Comparison of ENCODE assay signal across 17 mouse cellular contexts in the genomic region with DNA sequence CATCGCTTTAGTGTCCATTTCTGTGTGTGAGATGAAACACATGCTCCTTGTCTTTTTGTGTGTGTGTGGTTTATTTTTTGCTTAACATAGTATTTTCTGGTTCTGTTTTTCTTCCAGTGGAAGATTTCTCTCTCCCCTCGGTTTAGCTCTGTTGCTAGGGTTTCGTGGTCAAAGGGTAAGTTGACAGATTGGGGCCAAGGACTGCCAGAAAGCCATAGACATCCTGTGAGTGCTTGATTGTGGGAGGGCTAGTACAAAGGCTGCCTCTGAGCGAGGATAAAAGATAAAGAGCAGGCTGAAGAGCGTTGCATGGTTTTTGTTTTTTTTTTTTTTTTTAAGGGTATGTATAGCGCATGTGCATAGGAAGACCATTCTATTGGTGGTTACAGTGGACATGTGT.
A peak's percentile ranks its signal among the peaks of the same experiment; 100 is the strongest.
DNase-seq lines count a peak whose midpoint lies in the region; ATAC-seq and TF ChIP-seq lines count a peak whose summit lies in the region.
"Had no signal": no experiment of that assay in that cellular context is flagged by ENCODE, and none has a peak within 500 bp of the region (broad histone marks: within the 10 kb centered on the region; RNA-seq: fewer than 3 reads in every experiment).

No protein-coding gene starts in this region.

- ATAC-seq in hindbrain, postnatal 0 days, result peak; percentile 67; the same call in 1 of the 2 replicates
- ATAC-seq in hindbrain, embryonic 16.5 days, result no peak
- no peak for ATAC-seq in kidney, postnatal 0 days (replicated peaks; ENCODE audit: low FRiP score, low read depth)
- ATAC-seq: midbrain, embryonic 13.5 days had no signal

- no peaks in the 10 kb centered on the region for H3K4me1 ChIP-seq in hindbrain, postnatal 0 days (ENCODE audit: insufficient read depth, low read length)
- no peaks in the 10 kb centered on the region; the same call in 1 of the 2 replicates for H3K4me1 ChIP-seq in hindbrain, embryonic 16.5 days (ENCODE audit: control insufficient read depth, insufficient read depth, low read depth, low read length)
- H3K4me1 ChIP-seq in kidney, postnatal 0 days (replicated peaks; ENCODE audit: insufficient read depth, low read length), result no peaks in the 10 kb centered on the region
- H3K4me1 ChIP-seq: embryonic facial prominence, embryonic 15.5 days; forebrain, embryonic 12.5 days; heart, embryonic 15.5 days had no signal

- peak; percentile 56 to 83 for DNase-seq in adrenal gland, adult (ENCODE audit: inconsistent age in 2 of 2, low spot score in 1 of 2)
- no peak for DNase-seq in adrenal gland, postnatal 4 days (ENCODE audit: low spot score in 2 of 2)
- peak; percentile 9 for DNase-seq in hindbrain, postnatal 0 days (ENCODE audit: low spot score)
- DNase-seq in adrenal gland, postnatal 36 days, result peak; percentile 34 to 53
- DNase-seq in kidney, postnatal 0 days (ENCODE audit: low spot score), result peak; percentile 62
- no peak for DNase-seq in gastrocnemius, adult 2 months
- DNase-seq in ovary, adult 18-20 months (ENCODE audit: low spot score), result no peak
- DNase-seq: cerebellum, adult 8-10 months; heart, adult 11 months; lung, postnatal 4 days; right cerebral cortex, postnatal 25 days had no signal

- no peak overlapping the region for H3K27ac ChIP-seq in hindbrain, postnatal 0 days
- no peak overlapping the region for H3K27ac ChIP-seq in hindbrain, embryonic 16.5 days (ENCODE audit: low read depth, low read length)
- no peak overlapping the region for H3K27ac ChIP-seq in kidney, postnatal 0 days
- H3K27ac ChIP-seq in gastrocnemius, adult 2 months, result no peak overlapping the region
- H3K27ac ChIP-seq: embryonic facial prominence, embryonic 15.5 days; forebrain, embryonic 12.5 days; heart, embryonic 15.5 days; limb, embryonic 13.5 days; midbrain, embryonic 13.5 days had no signal

- H3K27me3 ChIP-seq in hindbrain, postnatal 0 days (ENCODE audit: insufficient read depth, low read length), result no peaks in the 10 kb centered on the region
- H3K27me3 ChIP-seq in hindbrain, embryonic 16.5 days (replicated peaks; ENCODE audit: control insufficient read depth, insufficient read depth, low read length), result no peaks in the 10 kb centered on the region
- H3K27me3 ChIP-seq in kidney, postnatal 0 days (ENCODE audit: insufficient read depth, low read length), result no peaks in the 10 kb centered on the region
- H3K27me3 ChIP-seq: embryonic facial prominence, embryonic 15.5 days; forebrain, embryonic 12.5 days; midbrain, embryonic 13.5 days had no signal

- WGBS in hindbrain, postnatal 0 days, result 39% methylated on average over 6 of the region's 6 CpGs
- 38% methylated on average over 6 of the region's 6 CpGs for WGBS in hindbrain, embryonic 16.5 days
- WGBS in kidney, postnatal 0 days, result 35% methylated on average over 6 of the region's 6 CpGs

- H3K9ac ChIP-seq in hindbrain, postnatal 0 days (replicated peaks; ENCODE audit: low read length), result no peak overlapping the region
- H3K9ac ChIP-seq in hindbrain, embryonic 16.5 days (ENCODE audit: low read depth, low read length), result no peak overlapping the region
- no peak overlapping the region for H3K9ac ChIP-seq in kidney, postnatal 0 days (ENCODE audit: low read depth, low read length)
- H3K9ac ChIP-seq: embryonic facial prominence, embryonic 15.5 days; forebrain, embryonic 12.5 days; heart, embryonic 15.5 days; limb, embryonic 13.5 days; midbrain, embryonic 13.5 days had no signal

- 0 out of 2 replicates have a peak overlapping the region, but pooled peaks have one; percentile 14 for H3K4me2 ChIP-seq in hindbrain, postnatal 0 days (ENCODE audit: low read depth, low read length)
- H3K4me2 ChIP-seq in hindbrain, embryonic 16.5 days (ENCODE audit: low read length), result no peak overlapping the region
- no peak overlapping the region for H3K4me2 ChIP-seq in kidney, postnatal 0 days (ENCODE audit: low read length)
- H3K4me2 ChIP-seq: embryonic facial prominence, embryonic 15.5 days; forebrain, embryonic 12.5 days; heart, embryonic 15.5 days; limb, embryonic 13.5 days; midbrain, embryonic 13.5 days had no signal

- no peak overlapping the region for H3K4me3 ChIP-seq in hindbrain, postnatal 0 days (ENCODE audit: low read length)
- H3K4me3 ChIP-seq in hindbrain, embryonic 16.5 days (ENCODE audit: low read length), result no peak overlapping the region
- no peak overlapping the region for H3K4me3 ChIP-seq in kidney, postnatal 0 days (replicated peaks; ENCODE audit: low read depth, low read length)
- H3K4me3 ChIP-seq in gastrocnemius, adult 2 months, result no peak overlapping the region
- H3K4me3 ChIP-seq: embryonic facial prominence, embryonic 15.5 days; forebrain, embryonic 12.5 days; heart, embryonic 15.5 days; limb, embryonic 13.5 days; midbrain, embryonic 13.5 days had no signal

- intact Hi-C loops in gastrocnemius, adult 2 months (cut with DNase I), result no loop called here

- no peak for TF ChIP-seq CTCF in hindbrain, postnatal 0 days (IDR thresholded peaks at IDR 0.05; ENCODE audit: low read depth)
- TF ChIP-seq CTCF in kidney, postnatal 0 days (IDR thresholded peaks at IDR 0.05; ENCODE audit: low read depth), result no peak
- TF ChIP-seq CTCF in gastrocnemius, adult 2 months (IDR thresholded peaks at IDR 0.05), result no peak

- no peaks in the 10 kb centered on the region for H3K36me3 ChIP-seq in hindbrain, postnatal 0 days (ENCODE audit: insufficient read depth, low read length)
- no peaks in the 10 kb centered on the region for H3K36me3 ChIP-seq in hindbrain, embryonic 16.5 days (ENCODE audit: control insufficient read depth, insufficient read depth, low read length)
- no peaks in the 10 kb centered on the region for H3K36me3 ChIP-seq in kidney, postnatal 0 days (ENCODE audit: insufficient read depth, low read length)
- H3K36me3 ChIP-seq: embryonic facial prominence, embryonic 15.5 days; forebrain, embryonic 12.5 days; heart, embryonic 15.5 days; limb, embryonic 13.5 days; midbrain, embryonic 13.5 days had no signal

- H3K9me3 ChIP-seq in hindbrain, postnatal 0 days (ENCODE audit: low read length), result no peaks in the 10 kb centered on the region
- H3K9me3 ChIP-seq in hindbrain, embryonic 16.5 days (ENCODE audit: control insufficient read depth, low read length), result no peaks in the 10 kb centered on the region
- H3K9me3 ChIP-seq in kidney, postnatal 0 days (replicated peaks; ENCODE audit: low read length), result no peaks in the 10 kb centered on the region
- H3K9me3 ChIP-seq: embryonic facial prominence, embryonic 15.5 days; forebrain, embryonic 12.5 days; heart, embryonic 15.5 days; limb, embryonic 13.5 days; midbrain, embryonic 13.5 days had no signal

Comparison
In these comparisons a context has a peak if more than half of its experiments do, and no peak if none do; other contexts are left out.
1. DNase-seq: peak in adrenal gland, adult (2 of 2), hindbrain, postnatal 0 days (single experiment), adrenal gland, postnatal 36 days (2 of 2) and kidney, postnatal 0 days (single experiment); none in adrenal gland, postnatal 4 days (0 of 2), gastrocnemius, adult 2 months (single experiment) and ovary, adult 18-20 months (single experiment).